17 mouse cellular contexts compared by ENCODE assay signal in the genomic region with DNA sequence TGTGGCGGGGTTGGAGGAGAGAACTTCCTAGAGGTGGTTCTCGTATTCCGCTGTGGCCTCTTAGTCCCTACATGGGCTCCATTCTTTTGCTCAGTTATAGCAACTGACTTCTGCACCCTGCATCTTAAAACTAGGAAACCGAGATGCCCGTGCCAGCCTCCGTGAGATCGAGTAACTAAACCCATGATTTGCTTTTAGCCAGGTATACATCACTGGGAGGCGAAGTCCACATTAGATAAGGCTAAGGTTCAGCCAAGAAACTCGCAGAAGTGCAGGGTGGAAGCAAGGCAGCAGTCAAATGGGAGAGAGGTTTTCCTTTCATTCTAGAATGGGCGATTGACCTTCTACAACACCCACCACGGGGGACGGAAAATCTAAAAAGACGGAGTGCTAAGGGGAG. TPM values are rescaled to one million over a fixed set of nuclear protein-coding genes. Genes with fewer than 3 reads are reported as not detected.
"Had no signal": no experiment of that assay in that cellular context is flagged by ENCODE, and none has a peak within 500 bp of the region (broad histone marks: within the 10 kb centered on the region; RNA-seq: fewer than 3 reads in every experiment).

No protein-coding gene starts in this region.

- H3K4me1 ChIP-seq: liver, embryonic 12.5 days; midbrain, embryonic 10.5 days; midbrain, embryonic 15.5 days; neural tube, embryonic 12.5 days had no signal

- H3K27me3 ChIP-seq: midbrain, embryonic 13.5 days; midbrain, embryonic 15.5 days; neural tube, embryonic 12.5 days had no signal

- H3K9me3 ChIP-seq: liver, embryonic 12.5 days; midbrain, embryonic 10.5 days; midbrain, embryonic 13.5 days; midbrain, embryonic 15.5 days; neural tube, embryonic 12.5 days had no signal

- ATAC-seq: liver, embryonic 12.5 days; midbrain, embryonic 13.5 days; midbrain, embryonic 15.5 days had no signal

- H3K9ac ChIP-seq: liver, embryonic 12.5 days; liver, embryonic 14.5 days; lung, embryonic 14.5 days; midbrain, embryonic 13.5 days; midbrain, embryonic 15.5 days; neural tube, embryonic 12.5 days had no signal

- H3K27ac ChIP-seq: liver, embryonic 12.5 days; liver, embryonic 14.5 days; midbrain, embryonic 10.5 days; midbrain, embryonic 13.5 days; midbrain, embryonic 15.5 days; neural tube, embryonic 12.5 days had no signal

- H3K4me2 ChIP-seq: liver, embryonic 12.5 days; lung, embryonic 14.5 days; midbrain, embryonic 13.5 days; midbrain, embryonic 15.5 days; neural tube, embryonic 12.5 days had no signal

- DNase-seq: lung, adult 18-20 months; lung, embryonic 14.5 days; lung, postnatal 10 days; lung, postnatal 4 days; right cerebral cortex, postnatal 25 days; right cerebral cortex, postnatal 4 days; thymus, adult 18-20 months; thymus, postnatal 14 days; thymus, postnatal 36 days had no signal

- H3K36me3 ChIP-seq: liver, embryonic 12.5 days; midbrain, embryonic 10.5 days; midbrain, embryonic 13.5 days; midbrain, embryonic 15.5 days; neural tube, embryonic 12.5 days had no signal

- H3K4me3 ChIP-seq: liver, embryonic 12.5 days; midbrain, embryonic 10.5 days; midbrain, embryonic 13.5 days; midbrain, embryonic 15.5 days; myocyte; neural tube, embryonic 12.5 days had no signal

RNA-seq across cellular contexts. Expression of a gene that starts 11.7 kb away (rescaled TPM):
- total RNA-seq: megakaryocyte-erythroid progenitor cell, adult 5-6 weeks had no signal
